Mouse (Mus musculus): ENCODE results near the gene Rnf114. TPM values are rescaled to one million over a fixed set of nuclear protein-coding genes. Genes with fewer than 3 reads are reported as not detected.
A peak's percentile ranks its signal among the peaks of the same experiment; 100 is the strongest.

The Rnf114 gene
- polyA plus RNA-seq, 2 experiments = 23.9 to 25.8 TPM

DNA sequence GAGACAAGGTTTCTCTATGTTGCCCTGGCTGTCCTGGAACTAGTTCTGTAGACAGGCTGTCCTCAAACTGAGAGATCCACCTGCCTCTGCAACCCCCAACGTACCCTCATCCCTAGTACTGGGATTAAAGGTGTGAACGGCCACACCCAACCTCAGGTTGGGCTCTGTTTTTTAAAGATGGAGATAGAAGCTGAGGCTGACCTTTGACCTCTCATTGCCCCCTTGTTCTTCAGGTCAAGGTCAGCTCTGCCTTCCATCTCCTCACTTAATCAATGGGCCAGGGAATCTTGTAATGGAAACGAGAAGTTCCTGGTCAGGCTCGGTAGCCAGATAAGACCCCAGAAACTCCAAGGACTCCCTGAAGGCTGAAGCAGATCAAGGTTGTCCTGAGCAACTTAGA lies 38.1 kb downstream of the Rnf114 start:
- Histone ChIP-seq H3K9ac (replicated peaks) (no peak overlapping the region), H3K9me3 (ENCODE audit: control insufficient read depth, low read length) (no peaks in the 10 kb centered on the region), H3K27ac (no peak overlapping the region), H3K4me3 (ENCODE audit: insufficient read depth in 1 of 2, low read depth in 2 of 2, low read length in 2 of 2) (no peak overlapping the region), H3K4me1 (replicated peaks; ENCODE audit: control insufficient read depth in 2 of 2, insufficient read depth in 2 of 2, low read length in 1 of 2) (0 out of 4 replicates have a peak, but pooled peaks cover 0 to 2% of the 10 kb centered on the region in 2 experiments), H3K36me3 (replicated peaks; ENCODE audit: control insufficient read depth, insufficient read depth, low read depth) (no peaks in the 10 kb centered on the region), H3K27me3 (ENCODE audit: control insufficient read depth, insufficient read depth, low read length) (no peaks in the 10 kb centered on the region; the same call in 1 of the 2 replicates), H3K4me2 (ENCODE audit: low read depth) (no peak overlapping the region)
- ATAC-seq (ENCODE audit: insufficient read depth) (no peak), DNase-seq (ENCODE audit: low read depth in 3 of 3, low spot score in 3 of 3) (no peak)
- 53% methylated on average over 4 of the region's 4 CpGs for WGBS (ENCODE audit: insufficient replicate concordance)
- TF ChIP-seq CTCF (IDR thresholded peaks at IDR 0.05; ENCODE audit: low read depth) = no peak
- TF ChIP-seq EP300 (IDR thresholded peaks at IDR 0.05; ENCODE audit: low read depth) = no peak

DNA sequence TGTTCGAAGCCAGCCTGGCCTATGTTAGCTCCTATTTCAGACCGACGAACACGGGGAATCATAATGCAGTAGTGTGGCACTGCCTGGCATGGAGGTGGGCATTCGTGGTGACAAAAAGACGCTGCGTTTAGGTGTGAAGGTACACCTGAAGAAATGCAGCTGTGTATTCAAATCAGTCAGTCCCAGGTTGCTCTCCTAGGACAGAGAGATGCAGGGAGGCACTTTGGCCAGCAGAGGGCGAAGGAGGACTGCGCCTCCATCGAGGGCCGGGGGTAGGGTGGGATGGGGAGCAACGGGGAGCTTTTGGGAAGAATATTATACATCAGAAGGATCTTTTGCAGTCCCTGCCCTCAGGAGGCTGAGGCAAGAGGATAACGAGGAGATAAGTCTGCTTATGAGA lies 39.7 kb downstream of the Rnf114 start:
- 16% methylated on average over 13 of the region's 13 CpGs for WGBS (ENCODE audit: insufficient replicate concordance)
- Histone ChIP-seq H3K27ac (no peak overlapping the region), H3K9ac (replicated peaks) (no peak overlapping the region), H3K4me3 (ENCODE audit: insufficient read depth in 1 of 2, low read depth in 2 of 2, low read length in 2 of 2) (no peak overlapping the region), H3K4me1 (replicated peaks; ENCODE audit: control insufficient read depth in 2 of 2, insufficient read depth in 2 of 2, low read length in 1 of 2) (0 out of 4 replicates have a peak, but pooled peaks cover 0 to 3% of the 10 kb centered on the region in 2 experiments), H3K27me3 (ENCODE audit: control insufficient read depth, insufficient read depth, low read length) (peaks cover 8% of the 10 kb centered on the region), H3K36me3 (replicated peaks; ENCODE audit: control insufficient read depth, insufficient read depth, low read depth) (no peaks in the 10 kb centered on the region), H3K9me3 (ENCODE audit: control insufficient read depth, low read length) (no peaks in the 10 kb centered on the region), H3K4me2 (ENCODE audit: low read depth) (no peak overlapping the region)
- peak; percentile 96 for TF ChIP-seq CTCF (IDR thresholded peaks at IDR 0.05; ENCODE audit: low read depth)
- no peak for TF ChIP-seq EP300 (IDR thresholded peaks at IDR 0.05; ENCODE audit: low read depth)
- no peak for ATAC-seq (ENCODE audit: insufficient read depth)
- DNase-seq (ENCODE audit: low read depth in 3 of 3, low spot score in 3 of 3) = no peak

DNA sequence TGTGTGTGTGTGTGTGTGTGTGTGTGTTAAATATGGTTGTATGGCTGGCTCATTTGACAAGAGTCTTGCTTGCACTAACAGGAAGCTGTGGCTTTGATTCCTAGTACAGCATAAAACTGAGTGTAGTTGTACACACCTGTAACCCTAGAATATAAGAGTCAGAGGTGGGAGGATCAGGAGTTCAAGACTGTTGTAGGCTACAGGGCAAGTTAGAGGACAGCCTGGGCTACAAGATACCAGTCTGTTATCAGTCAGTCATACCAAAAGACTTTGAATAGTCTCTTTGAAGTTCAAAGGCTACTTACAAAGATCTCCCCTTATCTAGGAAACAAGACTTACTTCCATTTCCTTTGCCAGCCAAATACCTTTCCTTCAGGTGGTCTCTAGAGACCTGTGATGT lies 41.4 kb downstream of the Rnf114 start:
- no peaks in the 10 kb centered on the region for H3K36me3 ChIP-seq (replicated peaks; ENCODE audit: control insufficient read depth, insufficient read depth, low read depth)
- no peak overlapping the region for H3K27ac ChIP-seq
- ATAC-seq (ENCODE audit: insufficient read depth) (no peak), DNase-seq (ENCODE audit: low read depth in 3 of 3, low spot score in 3 of 3) (no peak)
- TF ChIP-seq CTCF (IDR thresholded peaks at IDR 0.05; ENCODE audit: low read depth) (no peak), EP300 (IDR thresholded peaks at IDR 0.05; ENCODE audit: low read depth) (no peak)
- H3K4me2 ChIP-seq (ENCODE audit: low read depth) = no peak overlapping the region
- peaks cover 25% of the 10 kb centered on the region for H3K27me3 ChIP-seq (ENCODE audit: control insufficient read depth, insufficient read depth, low read length)
- H3K9me3 ChIP-seq (ENCODE audit: control insufficient read depth, low read length) = no peaks in the 10 kb centered on the region
- no peak overlapping the region for H3K9ac ChIP-seq (replicated peaks)
- H3K4me1 ChIP-seq (replicated peaks; ENCODE audit: control insufficient read depth in 2 of 2, insufficient read depth in 2 of 2, low read length in 1 of 2) = peaks cover 0 to 7% of the 10 kb centered on the region in 2 experiments; a peak in 1 of 4 replicates
- H3K4me3 ChIP-seq (ENCODE audit: insufficient read depth in 1 of 2, low read depth in 2 of 2, low read length in 2 of 2) = no peak overlapping the region

DNA sequence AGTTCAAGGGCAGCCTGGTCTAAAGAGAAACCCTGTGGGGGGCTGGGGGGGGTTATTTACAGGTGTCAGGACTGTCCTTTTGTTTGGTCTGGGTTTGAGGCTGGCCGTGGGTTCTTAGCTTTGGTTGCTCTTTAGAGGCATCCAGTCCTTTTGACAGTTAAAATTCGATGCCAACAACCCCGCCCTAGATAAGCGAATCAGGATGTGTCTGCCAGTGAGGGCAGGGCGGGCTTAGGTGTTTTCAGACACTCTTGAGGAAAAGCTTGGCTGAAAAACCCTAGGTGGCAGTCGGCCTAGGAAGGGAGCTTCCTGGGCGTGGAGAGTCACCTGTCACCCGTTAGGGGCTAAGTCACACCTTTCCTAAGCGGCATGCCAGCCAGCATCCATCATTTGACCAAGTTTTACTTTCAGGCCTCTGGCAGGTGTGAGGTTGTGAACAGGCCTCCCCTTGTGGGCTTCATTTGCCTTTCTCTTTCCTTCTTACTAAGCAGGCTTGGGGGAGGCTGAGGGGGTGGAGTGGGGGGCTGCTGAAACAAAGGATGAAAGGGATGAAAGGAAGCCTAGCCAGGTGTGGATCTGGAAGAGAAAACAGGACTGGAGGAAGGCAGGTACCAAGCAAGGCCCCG lies 44.0 kb downstream of the Rnf114 start:
- H3K27me3 ChIP-seq (ENCODE audit: control insufficient read depth, insufficient read depth, low read length) = peaks cover 34% of the 10 kb centered on the region
- no peak overlapping the region for H3K4me2 ChIP-seq (ENCODE audit: low read depth)
- no peak overlapping the region for H3K4me3 ChIP-seq (ENCODE audit: insufficient read depth in 1 of 2, low read depth in 2 of 2, low read length in 2 of 2)
- no peak for TF ChIP-seq CTCF (IDR thresholded peaks at IDR 0.05; ENCODE audit: low read depth)
- no peak for TF ChIP-seq EP300 (IDR thresholded peaks at IDR 0.05; ENCODE audit: low read depth)
- ATAC-seq (ENCODE audit: insufficient read depth) = no peak
- 15% methylated on average over 10 of the region's 10 CpGs for WGBS (ENCODE audit: insufficient replicate concordance)
- no peaks in the 10 kb centered on the region for H3K9me3 ChIP-seq (ENCODE audit: control insufficient read depth, low read length)
- H3K4me1 ChIP-seq (replicated peaks; ENCODE audit: control insufficient read depth in 2 of 2, insufficient read depth in 2 of 2, low read length in 1 of 2) = peaks cover 0 to 7% of the 10 kb centered on the region in 2 experiments; a peak in 1 of 4 replicates
- DNase-seq (ENCODE audit: low read depth in 3 of 3, low spot score in 3 of 3) = no peak
- no peak overlapping the region for H3K9ac ChIP-seq (replicated peaks)
- no peaks in the 10 kb centered on the region for H3K36me3 ChIP-seq (replicated peaks; ENCODE audit: control insufficient read depth, insufficient read depth, low read depth)
- no peak overlapping the region for H3K27ac ChIP-seq

DNA sequence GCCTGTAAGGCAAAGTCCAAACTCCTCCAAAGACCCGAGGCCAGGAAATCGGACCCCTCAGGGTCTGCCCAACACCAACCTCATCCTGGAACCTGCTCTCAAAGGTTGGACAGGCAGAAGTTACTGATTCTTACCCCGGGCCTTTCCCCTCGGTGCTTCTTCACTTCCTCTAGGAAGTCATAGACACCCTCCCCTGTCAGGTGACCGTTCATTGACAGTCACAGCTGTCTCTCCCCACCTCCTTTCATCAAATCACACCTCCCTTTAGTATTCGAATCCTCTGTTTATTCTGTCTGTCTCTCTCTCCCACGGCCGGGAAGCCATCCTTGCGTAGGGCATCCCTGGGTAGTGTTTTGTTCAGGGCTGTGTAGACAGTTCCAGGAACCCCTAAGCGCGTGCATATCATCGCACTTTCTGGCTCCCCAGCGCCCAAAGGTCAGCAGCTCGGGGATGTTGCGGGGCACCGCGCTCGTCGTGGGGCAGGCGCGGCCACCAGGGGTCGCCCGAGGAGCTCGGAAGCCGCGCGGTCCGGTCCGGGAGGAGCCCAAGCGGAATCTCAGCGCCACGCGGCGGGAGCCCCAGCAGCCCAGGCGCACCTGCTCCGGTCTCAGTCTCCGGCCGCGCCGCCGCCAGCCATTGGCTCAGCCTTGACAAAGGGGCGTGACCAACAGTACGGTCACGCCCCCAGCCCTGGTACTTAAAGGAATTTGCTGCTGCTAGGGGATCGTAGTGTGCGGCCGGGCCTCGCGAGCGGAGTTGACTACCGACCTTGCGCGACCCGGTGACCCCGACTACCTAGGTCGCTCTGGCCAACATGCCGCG lies 45.2 kb downstream of the Rnf114 start, which contains the start of gene Snai1:
Snai1 (plus strand) TSS at position 720 of the 822 bp plus-strand sequence.
- WGBS (ENCODE audit: insufficient replicate concordance) = under 1% methylated on average over 58 of the region's 58 CpGs
- peaks cover 0 to 7% of the 10 kb centered on the region in 2 experiments; a peak in 1 of 4 replicates for H3K4me1 ChIP-seq (replicated peaks; ENCODE audit: control insufficient read depth in 2 of 2, insufficient read depth in 2 of 2, low read length in 1 of 2)
- H3K4me2 ChIP-seq (ENCODE audit: low read depth) = peak within 1 kb of the TSS; percentile 52
- H3K27me3 ChIP-seq (ENCODE audit: control insufficient read depth, insufficient read depth, low read length) = peaks cover 34% of the 10 kb centered on the region
- H3K27ac ChIP-seq = no peak within 1 kb of the TSS
- DNase-seq (ENCODE audit: low read depth in 3 of 3, low spot score in 3 of 3) (peak; percentile 68 to 71 (median 71)), ATAC-seq (ENCODE audit: insufficient read depth) (peak; percentile 93)
- H3K9ac ChIP-seq (replicated peaks) = no peak within 1 kb of the TSS
- peak within 1 kb of the TSS; percentile 30 to 38; a peak in 3 of 4 replicates for H3K4me3 ChIP-seq (ENCODE audit: insufficient read depth in 1 of 2, low read depth in 2 of 2, low read length in 2 of 2)
- TF ChIP-seq CTCF (IDR thresholded peaks at IDR 0.05; ENCODE audit: low read depth) (peak; percentile 72), EP300 (IDR thresholded peaks at IDR 0.05; ENCODE audit: low read depth) (no peak)
- H3K9me3 ChIP-seq (ENCODE audit: control insufficient read depth, low read length) = no peaks in the 10 kb centered on the region
- no peaks in the 10 kb centered on the region for H3K36me3 ChIP-seq (replicated peaks; ENCODE audit: control insufficient read depth, insufficient read depth, low read depth)
